Mouse (Mus musculus) MEL (cell line): ENCODE results near the gene Nfkbil1. TPM values are rescaled to one million over a fixed set of nuclear protein-coding genes. Genes with fewer than 3 reads are reported as not detected.
A peak's percentile ranks its signal among the peaks of the same experiment; 100 is the strongest.

ENCODE experiments used
- DNase-seq: peaks from one replicate; pipeline ENCODE4 v3.0.0; 2011; ENCODE audit warnings: low read depth, low spot score
- H3K27ac ChIP-seq: 2 replicates; pipeline ENCODE4 v1.5.1; 2012; ENCODE audit warnings: low read depth, mild to moderate bottlenecking, control low read depth, low read length, moderate library complexity; ENCODE audit not compliant: control insufficient read depth
- H3K27me3 ChIP-seq, 2 experiments: fragments of 150-350 bp in 1 of 2; sonication (generic) in 1 of 2; 2 replicates each; pipeline ENCODE4 v1.6.1; 2012; ENCODE audit warnings: low read length in 2 of 2, mild to moderate bottlenecking in 2 of 2, improper control_type of control experiment in 1 of 2, moderate library complexity in 1 of 2; ENCODE audit not compliant: insufficient read depth in 2 of 2, control insufficient read depth in 1 of 2
- H3K36me3 ChIP-seq, 2 experiments: 2 replicates each; pipeline ENCODE4 v1.6.1; 2012 to 2014; ENCODE audit warnings: low read length in 2 of 2, improper control_type of control experiment in 1 of 2, inconsistent platforms in 1 of 2, mild to moderate bottlenecking in 1 of 2; ENCODE audit not compliant: insufficient read depth in 2 of 2, control insufficient read depth in 1 of 2
- H3K4me1 ChIP-seq, 2 experiments: fragments of 150-350 bp in 1 of 2; sonication (generic) in 1 of 2; 2 replicates each; pipeline ENCODE4 v1.6.1; 2012; ENCODE audit warnings: low read length in 2 of 2, improper control_type of control experiment in 1 of 2, mild to moderate bottlenecking in 1 of 2; ENCODE audit not compliant: insufficient read depth in 2 of 2, control insufficient read depth in 1 of 2
- H3K4me3 ChIP-seq, 2 experiments: fragments of 150-350 bp in 1 of 2; sonication (generic) in 1 of 2; 2 replicates each; pipeline ENCODE4 v1.5.1; 2012; ENCODE audit warnings: low read depth in 2 of 2, low read length in 2 of 2, mild to moderate bottlenecking in 2 of 2, moderate library complexity in 2 of 2, control low read depth in 1 of 2, improper control_type of control experiment in 1 of 2; ENCODE audit not compliant: control insufficient read depth in 1 of 2, insufficient read depth in 1 of 2
- H3K79me2 ChIP-seq: 2 replicates; pipeline ENCODE4 v1.6.1; 2012; ENCODE audit warnings: mild to moderate bottlenecking, low read length, moderate library complexity; ENCODE audit not compliant: control insufficient read depth, poor library complexity, insufficient read depth
- H3K9ac ChIP-seq: 2 replicates; pipeline ENCODE4 v1.6.1; 2012; ENCODE audit warnings: low read depth, mild to moderate bottlenecking, control low read depth, low read length, moderate library complexity; ENCODE audit not compliant: control insufficient read depth, poor library complexity, severe bottlenecking
- H3K9me3 ChIP-seq: fragments of 150-350 bp; sonication (generic); replicated peaks from 2 replicates; pipeline ENCODE4 v1.6.1; 2012; ENCODE audit warnings: mild to moderate bottlenecking, low read length, improper control_type of control experiment, moderate library complexity; ENCODE audit not compliant: insufficient read depth
- BHLHE40 ChIP-seq: IDR thresholded peaks from 2 replicates; pipeline ENCODE4 v1.6.1; 2012; ENCODE audit warnings: low read depth, mild to moderate bottlenecking, inconsistent platforms, low read length, improper control_type of control experiment, borderline replicate concordance
- CHD2 ChIP-seq: IDR thresholded peaks from 2 replicates; pipeline ENCODE4 v1.6.1; 2011; ENCODE audit warnings: low read length, improper control_type of control experiment
- E2F4 ChIP-seq: IDR thresholded peaks from 2 replicates; pipeline ENCODE4 v1.6.1; 2011; ENCODE audit warnings: low read depth, low read length, improper control_type of control experiment, borderline replicate concordance
- ELF1 ChIP-seq: IDR thresholded peaks from 2 replicates; pipeline ENCODE4 v1.6.1; 2014; ENCODE audit warnings: low read depth, mild to moderate bottlenecking, inconsistent platforms, low read length, improper control_type of control experiment, moderate library complexity
- EP300 ChIP-seq, 2 experiments: IDR thresholded peaks; 2 replicates each; pipeline ENCODE4 v1.6.1; 2011; ENCODE audit warnings: improper control_type of control experiment in 2 of 2, low read length in 2 of 2, low read depth in 1 of 2, mild to moderate bottlenecking in 1 of 2
- GABPA ChIP-seq: IDR thresholded peaks from 2 replicates; pipeline ENCODE4 v1.6.1; 2012; ENCODE audit warnings: low read depth, mild to moderate bottlenecking, inconsistent platforms, low read length, improper control_type of control experiment, moderate library complexity
- JUND ChIP-seq: IDR thresholded peaks from 2 replicates; pipeline ENCODE4 v1.6.1; 2011; ENCODE audit warnings: low read depth, mild to moderate bottlenecking, improper control_type of control experiment, low read length
- MAFK ChIP-seq: IDR thresholded peaks from 2 replicates; pipeline ENCODE4 v1.6.1; 2011; ENCODE audit warnings: low read depth, mild to moderate bottlenecking, low read length, improper control_type of control experiment, borderline replicate concordance
- MEF2A ChIP-seq: IDR thresholded peaks from 2 replicates; pipeline ENCODE4 v1.6.1; 2014; ENCODE audit warnings: low read depth, mild to moderate bottlenecking, inconsistent platforms, low read length, improper control_type of control experiment; ENCODE audit not compliant: poor library complexity, insufficient replicate concordance, severe bottlenecking; ENCODE audit errors: extremely low read depth
- MXI1 ChIP-seq: IDR thresholded peaks from 2 replicates; pipeline ENCODE4 v1.6.1; 2011; ENCODE audit warnings: mild to moderate bottlenecking, low read depth, low read length, improper control_type of control experiment
- MYB ChIP-seq: IDR thresholded peaks from 2 replicates; pipeline ENCODE4 v1.6.1; 2011; ENCODE audit warnings: mild to moderate bottlenecking, low read depth, low read length, improper control_type of control experiment
- NRF1 ChIP-seq: IDR thresholded peaks from 2 replicates; pipeline ENCODE4 v1.6.1; 2014; ENCODE audit warnings: low read depth, mild to moderate bottlenecking, inconsistent platforms, low read length, improper control_type of control experiment, moderate library complexity; ENCODE audit not compliant: poor library complexity, insufficient read depth, severe bottlenecking
- POLR2A ChIP-seq, 2 experiments: IDR thresholded peaks; 2 replicates each; pipeline ENCODE4 v1.6.1; 2011 to 2012; ENCODE audit warnings: low read length in 2 of 2, mild to moderate bottlenecking in 2 of 2, control low read depth in 1 of 2, improper control_type of control experiment in 1 of 2, low read depth in 1 of 2, moderate library complexity in 1 of 2; ENCODE audit not compliant: control insufficient read depth in 1 of 2, insufficient read depth in 1 of 2, poor library complexity in 1 of 2
- POLR2AphosphoS2 ChIP-seq: IDR thresholded peaks from 2 replicates; pipeline ENCODE4 v1.6.1; 2011; ENCODE audit warnings: low read length, improper control_type of control experiment
- RAD21 ChIP-seq: IDR thresholded peaks from 2 replicates; pipeline ENCODE4 v1.6.1; 2011; ENCODE audit warnings: mild to moderate bottlenecking, low read depth, low read length, improper control_type of control experiment
- RCOR1 ChIP-seq: IDR thresholded peaks from 2 replicates; pipeline ENCODE4 v1.6.1; 2012; ENCODE audit warnings: low read depth, mild to moderate bottlenecking, inconsistent platforms, low read length, improper control_type of control experiment
- SIN3A ChIP-seq: IDR thresholded peaks from 2 replicates; pipeline ENCODE4 v1.6.1; 2012; ENCODE audit warnings: low read length, improper control_type of control experiment, inconsistent platforms
- TAL1 ChIP-seq: IDR thresholded peaks from 2 replicates; pipeline ENCODE4 v1.6.1; 2012; ENCODE audit warnings: mild to moderate bottlenecking, inconsistent platforms, low read length, moderate library complexity, mixed read lengths
- USF1 ChIP-seq: IDR thresholded peaks from 2 replicates; pipeline ENCODE4 v1.6.1; 2014; ENCODE audit warnings: low read depth, mild to moderate bottlenecking, inconsistent platforms, low read length, improper control_type of control experiment, moderate library complexity
- ZC3H11A ChIP-seq: IDR thresholded peaks from 2 replicates; pipeline ENCODE4 v1.6.1; 2012; ENCODE audit warnings: low read depth, mild to moderate bottlenecking, inconsistent platforms, low read length, improper control_type of control experiment
- ZKSCAN1 ChIP-seq: IDR thresholded peaks from 2 replicates; pipeline ENCODE4 v1.6.1; 2012; ENCODE audit warnings: low read depth, mild to moderate bottlenecking, inconsistent platforms, low read length, improper control_type of control experiment, moderate library complexity
- polyA plus RNA-seq, 2 experiments: library from polyadenylated mRNA; stranded (reverse) in 1 of 2; unstranded in 1 of 2; fragments of >175 nt in 1 of 2; fragments of >200 nt in 1 of 2; gene quantifications; 2 replicates each; pipeline versions ENCODE4 v1.2.1 to v1.2.4; 2012; ENCODE audit warnings: low replicate concordance in 2 of 2, low read depth in 1 of 2; ENCODE audit not compliant: insufficient read length in 2 of 2, insufficient read depth in 1 of 2, missing spikeins in 1 of 2
- total RNA-seq: library from RNA; depleted of rRNA; stranded (reverse); fragments of 300-350 nt; gene quantifications from 2 replicates; pipeline ENCODE4 v1.2.3, GENCODE M21; 2012

The Nfkbil1 gene
- total and polyA plus RNA-seq, 3 experiments = 10.3 to 26.0 TPM; not detected in 1

GRCm38 (mm10) chr17:35218516-35219193, 16.9 kb downstream of the Nfkbil1 start (continued):
- TF ChIP-seq MXI1 (peak; percentile 43; the same call in 1 of the 2 replicates), NRF1 (no peak), MAFK (no peak)

- Histone ChIP-seq H3K9ac (no peak overlapping the region), H3K9me3 (no peaks in the 10 kb centered on the region), H3K4me3 (no peak overlapping the region), H3K27ac (no peak overlapping the region), H3K79me2 (no peaks in the 10 kb centered on the region; the same call in 1 of the 2 replicates), H3K4me1 (peaks cover 7 to 28% of the 10 kb centered on the region in 2 experiments), H3K27me3 (no peaks in the 10 kb centered on the region), H3K36me3 (peaks cover 0 to 18% of the 10 kb centered on the region in 2 experiments; a peak in 2 of 4 replicates)
- DNase-seq = no peak
- no peak for TF ChIP-seq BHLHE40
- TF ChIP-seq RCOR1 = no peak
- TF ChIP-seq MEF2A = no peak
- TF ChIP-seq TAL1 = no peak
- TF ChIP-seq MAFK = no peak
- no peak for TF ChIP-seq EP300 (IDR thresholded peaks at IDR 0.05; ENCODE audit: low read depth in 1 of 2, low read length in 2 of 2)
- TF ChIP-seq E2F4 = no peak
- no peak for TF ChIP-seq ZC3H11A
- no peak for TF ChIP-seq JUND
- TF ChIP-seq USF1 = no peak
- no peak for TF ChIP-seq POLR2AphosphoS2
- no peak for TF ChIP-seq RAD21
- no peak for TF ChIP-seq ZKSCAN1
- no peak for TF ChIP-seq MYB
- no peak for TF ChIP-seq MXI1
- no peak for TF ChIP-seq ELF1
- no peak for TF ChIP-seq GABPA
- no peak for TF ChIP-seq SIN3A
- TF ChIP-seq POLR2A (IDR thresholded peaks at IDR 0.05; ENCODE audit: control insufficient read depth in 1 of 2, insufficient read depth in 1 of 2, low read depth in 1 of 2, low read length in 2 of 2, poor library complexity in 1 of 2) = no peak
- no peak for TF ChIP-seq CHD2
Observed at GRCm38 (mm10) chr17:35213071-35213470, 22.5 kb downstream of the Nfkbil1 start.
